Mouse (Mus musculus) MEL (cell line): ENCODE results near the gene Btbd19.

Source experiments
- CTCF ChIP-seq, 3 experiments: IDR thresholded peaks in 2 of 3; conservative IDR thresholded peaks in 1 of 3; 2 replicates each; pipeline ENCODE4 v1.5.1; 2011 to 2012; ENCODE audit warnings: low read length in 3 of 3, low read depth in 2 of 3, mild to moderate bottlenecking in 2 of 3, improper control_type of control experiment in 1 of 3, inconsistent platforms in 1 of 3, mixed read lengths in 1 of 3, moderate library complexity in 1 of 3; ENCODE audit not compliant: control insufficient read depth in 1 of 3, insufficient read depth in 1 of 3, poor library complexity in 1 of 3, severe bottlenecking in 1 of 3
- KAT2A ChIP-seq: conservative IDR thresholded peaks from 2 replicates; pipeline ENCODE4 v1.6.1; 2012; ENCODE audit warnings: low read depth, low read length, improper control_type of control experiment, inconsistent platforms
- NELFE ChIP-seq: IDR thresholded peaks from 2 replicates; pipeline ENCODE4 v1.6.1; 2011; ENCODE audit warnings: low read depth, low read length, improper control_type of control experiment
- POLR2A ChIP-seq, 2 experiments: IDR thresholded peaks; 2 replicates each; pipeline ENCODE4 v1.6.1; 2011 to 2012; ENCODE audit warnings: low read length in 2 of 2, mild to moderate bottlenecking in 2 of 2, control low read depth in 1 of 2, improper control_type of control experiment in 1 of 2, low read depth in 1 of 2, moderate library complexity in 1 of 2; ENCODE audit not compliant: control insufficient read depth in 1 of 2, insufficient read depth in 1 of 2, poor library complexity in 1 of 2
- RAD21 ChIP-seq: IDR thresholded peaks from 2 replicates; pipeline ENCODE4 v1.6.1; 2011; ENCODE audit warnings: mild to moderate bottlenecking, low read depth, low read length, improper control_type of control experiment
- USF1 ChIP-seq: IDR thresholded peaks from 2 replicates; pipeline ENCODE4 v1.6.1; 2014; ENCODE audit warnings: low read depth, mild to moderate bottlenecking, inconsistent platforms, low read length, improper control_type of control experiment, moderate library complexity

- TF ChIP-seq CTCF (IDR thresholded peaks at IDR 0.05 in 2 of 3, conservative IDR thresholded peaks at IDR 0.05 in 1 of 3; ENCODE audit: control insufficient read depth in 1 of 3, insufficient read depth in 1 of 3, low read depth in 2 of 3, low read length in 3 of 3, poor library complexity in 1 of 3, severe bottlenecking in 1 of 3) (no peak), USF1 (no peak), POLR2A (IDR thresholded peaks at IDR 0.05; ENCODE audit: control insufficient read depth in 1 of 2, insufficient read depth in 1 of 2, low read depth in 1 of 2, low read length in 2 of 2, poor library complexity in 1 of 2) (peak in 1 of 2 experiments; percentile 35; a peak in 2 of 4 replicates), KAT2A (no peak), RAD21 (no peak), NELFE (no peak)
Observed at GRCm38 (mm10) chr4:117148047-117148713, 22.7 kb upstream of the Btbd19 start.
